Mouse (Mus musculus) liver, postnatal 0 days (tissue): ENCODE measurements around the gene Sipa1l2.

ENCODE experiments used
- CTCF ChIP-seq: sonication (generic); IDR thresholded peaks from 2 replicates; pipeline ENCODE4 v1.5.1; 2016; ENCODE audit warnings: antibody characterized with exemption, low read depth
- EP300 ChIP-seq: IDR thresholded peaks from 2 replicates; pipeline ENCODE4 v1.6.1; 2016; ENCODE audit warnings: antibody characterized with exemption, low read depth, mild to moderate bottlenecking

DNA sequence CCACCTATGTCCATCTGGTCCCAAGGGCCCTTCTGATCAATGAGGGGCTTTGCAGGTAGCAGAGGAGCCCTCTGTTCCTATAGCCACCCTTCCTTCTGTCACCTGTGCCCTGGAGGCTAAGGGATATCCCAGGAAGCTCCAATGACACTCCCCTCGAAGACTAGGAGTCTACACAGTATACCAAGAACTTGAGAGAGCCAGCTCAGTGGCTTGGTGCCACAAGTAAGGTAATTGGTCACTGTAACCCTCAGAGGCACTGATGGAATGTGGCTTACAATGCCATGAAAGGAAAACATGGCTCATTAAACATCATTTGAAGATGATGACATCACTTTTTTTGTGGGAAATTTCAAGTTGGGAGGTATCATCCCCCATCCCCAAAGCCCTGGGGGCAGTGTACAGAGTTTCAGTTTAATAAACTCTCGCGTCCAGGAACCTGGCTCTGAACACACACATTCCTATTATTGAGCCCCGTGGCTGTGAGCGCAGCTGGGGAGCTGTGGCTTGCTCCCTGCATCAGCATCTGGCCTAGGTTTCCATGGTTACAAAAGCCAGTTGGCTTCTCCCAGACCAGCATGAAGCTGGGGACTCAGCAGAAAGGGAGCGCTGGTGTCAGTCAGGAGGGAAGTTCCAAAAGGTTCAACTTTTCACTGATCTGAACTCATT lies 104.3 kb downstream of the Sipa1l2 start:
- TF ChIP-seq CTCF (no peak), EP300 (no peak)
